Mouse (Mus musculus) megakaryocyte, embryonic 14.5 days (primary cell): ENCODE measurements at regions not wholly inside any gene's neighbourhood (a gene's known extent, or its start where the extent isn't known, plus 50 kb on each side); places are given as distances from the start of the nearest gene placed in this dataset.
"Not testable (repeated sequence)": the region's sequence is repeated elsewhere in the genome, so short reads cannot be mapped to it uniquely, and the experiment has no call there.

Source experiments
- H3K27me3 ChIP-seq: replicated peaks from 2 replicates; pipeline ENCODE3; 2012; ENCODE audit warnings: inconsistent platforms
- H3K36me3 ChIP-seq: replicated peaks from 2 replicates; pipeline ENCODE3; 2012; ENCODE audit warnings: low read length, inconsistent platforms, mixed read lengths
- H3K4me1 ChIP-seq: 2 replicates; pipeline ENCODE4 v1.6.1; 2012; ENCODE audit warnings: inconsistent platforms
- H3K4me3 ChIP-seq: replicated peaks from 2 replicates; pipeline ENCODE3; 2012; ENCODE audit warnings: moderate library complexity, mild to moderate bottlenecking, inconsistent platforms
- H3K9me3 ChIP-seq: 2 replicates; pipeline ENCODE4 v1.6.1; 2012; ENCODE audit warnings: inconsistent platforms
- FLI1 ChIP-seq: IDR thresholded peaks from 2 replicates; pipeline ENCODE4 v1.6.1; 2012; ENCODE audit warnings: low read length, inconsistent platforms, mixed read lengths
- GATA1 ChIP-seq: IDR thresholded peaks from 3 replicates; pipeline ENCODE4 v1.6.1; 2012; ENCODE audit warnings: mixed read lengths, low read length, inconsistent platforms, borderline replicate concordance

DNA sequence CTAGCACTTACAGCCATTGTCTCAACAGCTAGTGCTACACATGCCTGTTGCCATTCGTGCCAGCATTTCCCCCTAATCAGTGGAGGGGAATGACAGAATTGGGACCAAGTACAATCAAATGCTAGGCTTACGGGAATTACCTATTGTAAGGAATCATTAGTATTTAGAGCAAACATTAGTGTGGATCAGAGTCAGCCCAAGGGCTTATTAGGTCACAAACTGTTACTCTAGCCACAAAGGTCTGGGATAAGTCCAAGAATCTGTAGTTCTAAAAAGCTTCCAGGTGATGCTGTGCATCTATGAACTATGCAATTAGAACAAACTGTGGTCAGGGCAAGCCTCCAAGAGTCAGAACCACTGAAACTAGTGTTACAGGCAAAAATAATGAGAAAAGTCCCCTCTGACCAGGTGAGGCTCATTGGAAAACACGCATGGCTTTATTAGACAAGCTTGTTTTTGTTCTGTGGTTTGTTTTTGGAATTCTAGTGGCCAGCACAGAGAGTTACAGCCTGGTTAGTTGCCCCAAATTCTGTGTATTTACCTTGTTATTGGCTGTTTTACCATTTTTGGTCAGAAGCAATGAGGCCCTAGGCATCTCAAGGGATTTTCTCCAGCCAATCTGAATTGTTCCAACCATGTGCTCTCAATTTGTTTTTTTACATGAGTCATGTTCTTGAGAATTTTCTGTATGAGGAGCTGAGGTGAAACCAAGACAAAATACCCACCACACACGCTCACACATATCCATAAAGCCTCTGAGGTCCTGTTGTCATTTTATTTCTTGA is 319.0 kb upstream of the Ube2e3 start:
- no peaks in the 10 kb centered on the region for H3K9me3 ChIP-seq
- no peaks in the 10 kb centered on the region for H3K36me3 ChIP-seq
- H3K27me3 ChIP-seq: no peaks in the 10 kb centered on the region
- no peaks in the 10 kb centered on the region for H3K4me1 ChIP-seq
- no peak overlapping the region for H3K4me3 ChIP-seq
- no peak for TF ChIP-seq GATA1
- no peak for TF ChIP-seq FLI1

DNA sequence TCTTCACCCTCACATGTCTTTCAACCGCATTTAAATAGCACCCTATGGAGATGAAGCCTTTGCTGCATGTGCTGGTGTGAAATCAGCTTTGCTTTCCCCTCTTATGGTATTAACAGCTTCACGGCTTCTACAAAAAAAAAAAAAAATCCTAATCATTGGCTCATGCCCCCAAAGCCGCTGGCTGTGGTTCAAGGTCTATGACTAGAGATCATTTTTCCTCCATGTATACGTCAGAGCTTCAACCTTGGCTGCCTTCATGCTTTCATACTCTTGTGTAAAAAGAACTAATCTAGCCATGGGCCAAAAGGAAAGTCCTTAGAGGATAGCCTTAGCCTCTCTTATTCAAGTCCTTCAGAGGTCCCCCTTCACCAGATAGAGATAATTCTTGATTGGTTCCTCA is 320.6 kb upstream of the Ube2e3 start:
- no peaks in the 10 kb centered on the region for H3K9me3 ChIP-seq
- no peaks in the 10 kb centered on the region for H3K36me3 ChIP-seq
- H3K4me1 ChIP-seq: no peaks in the 10 kb centered on the region
- H3K27me3 ChIP-seq: no peaks in the 10 kb centered on the region
- H3K4me3 ChIP-seq: no peak overlapping the region
- TF ChIP-seq FLI1 (no peak), GATA1 (no peak)

DNA sequence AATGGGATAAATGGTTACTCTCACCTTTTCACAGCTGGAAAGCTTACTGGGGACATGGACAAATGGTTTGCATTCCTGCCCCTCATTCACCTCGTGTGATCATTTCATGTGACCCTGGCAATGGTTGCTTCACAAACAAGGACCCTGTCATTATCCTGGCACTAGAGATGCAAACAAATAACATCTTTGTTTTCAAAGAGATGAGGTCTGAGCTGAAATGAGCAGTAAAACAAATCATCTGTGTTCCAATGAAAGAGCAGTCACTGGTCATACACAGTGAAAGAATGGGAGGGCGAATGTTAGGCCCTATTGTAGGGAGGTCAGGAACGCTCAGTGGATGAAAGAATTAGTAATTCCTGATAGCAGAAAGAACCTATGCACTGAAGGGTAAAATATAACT is 327.5 kb upstream of the Ube2e3 start:
- TF ChIP-seq FLI1: no peak
- TF ChIP-seq GATA1: no peak
- Histone ChIP-seq H3K36me3 (no peaks in the 10 kb centered on the region), H3K4me1 (no peaks in the 10 kb centered on the region; the same call in 1 of the 2 replicates), H3K4me3 (no peak overlapping the region), H3K9me3 (no peaks in the 10 kb centered on the region), H3K27me3 (no peaks in the 10 kb centered on the region)

DNA sequence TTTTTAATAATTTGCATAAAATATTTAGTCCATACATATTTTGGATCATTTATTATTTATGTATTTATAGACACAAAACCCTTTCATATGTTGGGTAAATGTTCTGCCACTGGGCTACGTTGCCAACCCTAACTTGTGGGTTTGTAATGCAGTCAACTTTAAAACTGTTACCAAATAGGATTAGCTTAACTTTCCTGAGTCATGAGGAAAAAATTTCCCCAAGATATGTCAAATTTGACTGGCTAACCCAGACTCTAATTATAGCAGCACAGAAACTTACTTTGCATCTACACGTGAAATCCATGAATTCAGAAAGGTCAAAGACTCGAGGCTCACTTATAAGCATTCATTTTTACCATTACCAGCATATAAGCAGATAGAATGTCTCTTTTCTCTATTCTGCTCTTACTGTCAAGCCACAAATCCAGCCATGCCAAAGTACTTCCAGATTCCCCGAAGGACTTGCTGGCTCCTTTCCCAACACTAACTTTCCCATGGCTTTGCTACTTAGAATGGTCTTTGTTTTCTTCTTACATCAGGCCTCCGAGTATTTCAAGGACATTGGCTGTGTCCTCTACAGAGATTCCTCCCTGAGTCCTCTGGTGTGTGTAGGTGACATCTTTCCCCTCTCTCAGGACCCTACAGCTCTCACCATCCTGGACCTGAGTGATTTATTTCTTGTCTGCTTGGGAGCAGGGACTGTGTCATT is 328.2 kb upstream of the Ube2e3 start:
- H3K27me3 ChIP-seq: no peaks in the 10 kb centered on the region
- TF ChIP-seq GATA1: no peak
- no peak for TF ChIP-seq FLI1
- no peaks in the 10 kb centered on the region for H3K9me3 ChIP-seq
- H3K4me1 ChIP-seq: no peaks in the 10 kb centered on the region; the same call in 1 of the 2 replicates
- no peak overlapping the region for H3K4me3 ChIP-seq
- H3K36me3 ChIP-seq: no peaks in the 10 kb centered on the region

DNA sequence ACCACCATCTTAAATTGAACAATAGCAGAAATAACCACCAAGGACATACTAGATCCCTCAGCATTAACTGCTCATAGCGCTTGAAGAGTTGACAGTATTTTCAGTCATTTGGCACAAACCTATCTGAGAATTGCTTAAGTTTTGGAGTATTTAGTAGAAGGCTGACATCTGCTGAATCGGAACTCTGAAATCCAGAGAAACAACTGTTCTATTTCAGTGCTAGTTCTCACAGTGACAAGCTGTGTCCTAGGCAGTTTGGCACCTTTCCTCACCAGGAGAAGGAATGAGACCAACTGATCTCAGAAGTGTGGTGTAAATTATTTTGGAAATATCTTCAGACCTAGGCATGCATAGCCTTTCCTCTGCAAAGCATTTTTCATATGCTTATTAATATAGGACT is 330.4 kb upstream of the Ube2e3 start:
- H3K27me3 ChIP-seq: no peaks in the 10 kb centered on the region
- TF ChIP-seq GATA1 (no peak), FLI1 (no peak)
- no peaks in the 10 kb centered on the region; the same call in 1 of the 2 replicates for H3K4me1 ChIP-seq
- no peak overlapping the region for H3K4me3 ChIP-seq
- no peaks in the 10 kb centered on the region for H3K9me3 ChIP-seq
- H3K36me3 ChIP-seq: no peaks in the 10 kb centered on the region

DNA sequence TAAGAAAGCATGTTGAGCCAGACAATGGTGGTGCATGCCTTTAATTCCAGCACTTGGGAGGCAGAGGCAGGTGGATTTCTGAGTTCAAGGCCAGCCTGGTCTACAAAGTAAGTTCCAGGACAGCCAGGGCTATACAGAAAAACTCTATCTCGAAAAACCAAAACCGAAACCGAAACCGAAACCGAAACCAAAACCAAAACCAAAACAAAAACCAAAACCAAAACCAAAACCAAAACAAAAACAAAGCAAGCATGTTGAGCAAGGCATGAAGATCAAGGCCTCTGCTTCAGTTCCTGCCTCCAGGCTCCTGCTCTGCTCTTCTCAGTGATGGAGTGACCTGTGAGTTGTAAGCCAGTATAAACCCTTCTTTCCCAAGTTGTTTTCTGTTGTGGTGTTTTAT is 334.0 kb upstream of the Ube2e3 start:
- H3K4me1 ChIP-seq, H3K36me3 ChIP-seq, H3K27me3 ChIP-seq, H3K9me3 ChIP-seq: not testable (repeated sequence)
- peak overlapping the region; percentile 60 for H3K4me3 ChIP-seq

DNA sequence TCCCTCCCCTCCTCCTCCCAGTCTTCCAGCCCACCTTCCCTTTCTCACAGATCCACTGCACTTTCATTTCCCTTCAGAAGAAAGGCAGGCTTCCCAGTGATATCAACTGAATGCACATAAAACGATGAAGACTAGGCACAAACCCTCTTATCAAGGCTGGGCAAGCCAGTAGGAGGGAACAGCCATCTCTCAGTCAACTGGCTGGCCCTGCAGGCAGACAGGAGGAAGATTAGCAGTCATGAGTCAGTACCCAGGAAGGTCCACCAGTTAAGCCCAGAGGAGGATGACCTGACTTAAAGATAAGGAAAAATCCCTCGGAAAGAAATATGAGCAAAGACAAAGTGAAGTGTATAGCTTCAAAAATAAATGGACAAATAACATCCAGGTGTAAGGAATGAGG is 337.4 kb upstream of the Ube2e3 start:
- no peak for TF ChIP-seq GATA1
- no peak for TF ChIP-seq FLI1
- no peaks in the 10 kb centered on the region for H3K4me1 ChIP-seq
- no peaks in the 10 kb centered on the region for H3K36me3 ChIP-seq
- no peaks in the 10 kb centered on the region for H3K27me3 ChIP-seq
- no peak overlapping the region for H3K4me3 ChIP-seq
- no peaks in the 10 kb centered on the region for H3K9me3 ChIP-seq

DNA sequence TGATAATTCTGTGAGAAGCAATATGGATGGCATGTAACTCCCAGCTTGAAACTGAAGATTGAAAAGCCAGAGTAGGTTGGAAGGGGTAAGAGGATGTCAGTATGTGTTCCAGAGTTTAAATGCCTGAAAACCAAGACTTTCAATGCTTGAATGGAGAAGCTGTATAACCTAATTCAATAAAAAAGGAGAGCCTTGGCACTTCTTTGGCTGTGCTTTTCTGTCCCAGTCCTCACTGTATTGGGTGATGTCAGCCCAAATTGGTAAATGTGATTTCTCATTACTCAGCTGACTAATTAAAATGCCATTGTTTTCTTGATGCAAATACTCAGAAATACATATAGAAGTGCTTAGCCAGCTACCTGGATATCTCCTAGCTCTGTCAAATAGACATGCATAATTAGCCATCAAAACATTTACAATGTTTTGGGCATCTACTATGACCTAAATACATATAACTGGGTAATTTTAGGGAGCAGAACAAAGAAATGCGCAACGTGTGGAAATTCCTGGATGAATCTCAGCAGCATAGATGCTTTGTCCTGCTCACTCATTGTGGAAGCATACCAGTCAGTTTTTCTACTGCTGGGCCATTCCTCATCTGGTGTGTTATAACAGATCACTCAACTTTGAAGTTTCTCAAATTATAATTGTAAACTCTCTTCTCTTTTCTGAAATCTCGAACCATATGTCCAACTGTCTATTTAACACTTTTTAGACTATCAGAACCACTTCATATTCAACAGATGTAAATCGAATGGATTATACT is 347.5 kb upstream of the Ube2e3 start:
- no peaks in the 10 kb centered on the region for H3K27me3 ChIP-seq
- H3K4me3 ChIP-seq: no peak overlapping the region
- no peaks in the 10 kb centered on the region for H3K4me1 ChIP-seq
- H3K36me3 ChIP-seq: no peaks in the 10 kb centered on the region
- H3K9me3 ChIP-seq: no peaks in the 10 kb centered on the region
- TF ChIP-seq GATA1 (no peak), FLI1 (no peak)

DNA sequence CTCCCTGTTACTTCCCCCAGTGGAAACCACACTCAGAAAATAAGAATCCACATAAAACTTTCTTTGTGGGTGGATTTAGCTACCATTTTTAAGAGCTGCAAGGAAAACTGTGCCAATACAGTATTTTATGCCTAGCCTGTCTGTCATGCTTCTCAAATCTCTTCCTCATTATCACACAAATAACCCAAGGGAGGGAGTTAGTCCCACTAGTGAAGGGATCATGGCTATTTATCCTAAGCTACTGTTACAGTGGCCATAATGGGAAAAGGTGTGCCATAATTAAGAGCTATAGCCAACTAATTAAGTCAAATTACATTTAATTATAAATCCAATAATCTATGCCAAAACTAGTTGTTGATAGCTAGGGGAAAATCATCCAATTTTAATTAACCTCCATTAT is 374.8 kb upstream of the Ube2e3 start:
- Histone ChIP-seq H3K36me3 (no peaks in the 10 kb centered on the region), H3K27me3 (no peaks in the 10 kb centered on the region), H3K4me3 (no peak overlapping the region), H3K4me1 (no peaks in the 10 kb centered on the region), H3K9me3 (no peaks in the 10 kb centered on the region)
- no peak for TF ChIP-seq FLI1
- TF ChIP-seq GATA1: no peak

DNA sequence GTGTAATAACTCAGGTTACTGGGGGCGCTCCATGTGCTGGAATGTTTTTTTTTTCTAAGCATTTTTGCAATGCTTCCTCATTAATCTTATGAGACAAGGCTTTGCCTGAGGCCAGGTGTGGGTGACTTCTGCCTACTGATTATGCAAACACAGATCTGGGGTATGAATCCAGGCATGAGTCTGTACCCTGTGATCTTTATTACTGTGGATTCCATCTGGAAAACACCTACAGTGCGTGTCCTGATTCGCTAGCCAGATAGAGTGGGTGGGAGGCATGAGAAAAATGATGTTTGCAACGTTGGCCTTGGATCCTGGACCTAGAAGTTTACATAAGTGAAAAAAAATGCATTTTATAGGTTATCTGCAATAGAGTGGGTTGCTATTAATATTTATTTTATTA is 387.9 kb upstream of the Ube2e3 start:
- H3K36me3 ChIP-seq: no peaks in the 10 kb centered on the region
- no peaks in the 10 kb centered on the region for H3K27me3 ChIP-seq
- H3K4me1 ChIP-seq: no peaks in the 10 kb centered on the region
- H3K9me3 ChIP-seq: no peaks in the 10 kb centered on the region
- no peak overlapping the region for H3K4me3 ChIP-seq
- TF ChIP-seq FLI1: no peak
- no peak for TF ChIP-seq GATA1
